7 mouse cellular contexts compared by ENCODE assay signal in genomic region chr15:97907202-97907601, GRCm38 (mm10). TPM values are rescaled to one million over a fixed set of nuclear protein-coding genes. Genes with fewer than 3 reads are reported as not detected.
A peak's percentile ranks its signal among the peaks of the same experiment; 100 is the strongest.
DNase-seq lines count a peak whose midpoint lies in the region; ATAC-seq lines count a peak whose summit lies in the region.

No protein-coding gene starts in this region.

- DNase-seq in right cerebral cortex, adult 18-20 months: peak; percentile 8
- DNase-seq in right cerebral cortex, postnatal 4 days: no peak
- peak; percentile 4 for DNase-seq in splenic B cell, adult 2 months (ENCODE audit: low read depth, low spot score)
- DNase-seq in layer of hippocampus, adult 9-11 months: no peak
- no peak for DNase-seq in gastrocnemius, postnatal 14 days

- no peak overlapping the region for H3K9ac ChIP-seq in embryonic facial prominence, embryonic 15.5 days
- H3K9ac ChIP-seq in limb, embryonic 13.5 days: peak overlapping the region; percentile 64; the same call in 1 of the 2 replicates

- no peak for ATAC-seq in embryonic facial prominence, embryonic 15.5 days (ENCODE audit: insufficient number of reproducible peaks, low FRiP score, low TSS enrichment, low read depth)
- no peak for ATAC-seq in limb, embryonic 13.5 days (ENCODE audit: low FRiP score, low read depth)

- no peaks in the 10 kb centered on the region for H3K9me3 ChIP-seq in embryonic facial prominence, embryonic 15.5 days (replicated peaks)
- no peaks in the 10 kb centered on the region for H3K9me3 ChIP-seq in limb, embryonic 13.5 days

- intact Hi-C loops in gastrocnemius, postnatal 14 days (cut with DNase I; ENCODE audit: low total_unique reads): no loop called here

- H3K36me3 ChIP-seq in embryonic facial prominence, embryonic 15.5 days: no peaks in the 10 kb centered on the region
- H3K36me3 ChIP-seq in limb, embryonic 13.5 days: no peaks in the 10 kb centered on the region
- no peaks in the 10 kb centered on the region for H3K36me3 ChIP-seq in splenic B cell, adult 2 months (ENCODE audit: control insufficient read depth, insufficient read depth, low read length, poor library complexity, severe bottlenecking)

- H3K27me3 ChIP-seq in embryonic facial prominence, embryonic 15.5 days: peaks cover 28% of the 10 kb centered on the region
- H3K27me3 ChIP-seq in limb, embryonic 13.5 days: peaks cover 61% of the 10 kb centered on the region
- H3K27me3 ChIP-seq in splenic B cell, adult 2 months (ENCODE audit: control insufficient read depth, insufficient read depth, low read length, poor library complexity, severe bottlenecking): no peaks in the 10 kb centered on the region; the same call in 1 of the 2 replicates

- H3K4me3 ChIP-seq in embryonic facial prominence, embryonic 15.5 days (replicated peaks): peak overlapping the region; percentile 54
- H3K4me3 ChIP-seq in limb, embryonic 13.5 days: peak overlapping the region; percentile 53

- no peak overlapping the region; the same call in 1 of the 2 replicates for H3K27ac ChIP-seq in embryonic facial prominence, embryonic 15.5 days (replicated peaks)
- H3K27ac ChIP-seq in limb, embryonic 13.5 days: no peak overlapping the region

- H3K4me2 ChIP-seq in embryonic facial prominence, embryonic 15.5 days (replicated peaks): peak overlapping the region; percentile 92
- H3K4me2 ChIP-seq in limb, embryonic 13.5 days (replicated peaks): peak overlapping the region; percentile 94

- H3K4me1 ChIP-seq in embryonic facial prominence, embryonic 15.5 days: peaks cover 27% of the 10 kb centered on the region
- peaks cover 24% of the 10 kb centered on the region for H3K4me1 ChIP-seq in limb, embryonic 13.5 days

- 28% methylated on average over 5 of the region's 5 CpGs for WGBS in embryonic facial prominence, embryonic 15.5 days
- 52% methylated on average over 5 of the region's 5 CpGs for WGBS in limb, embryonic 13.5 days

RNA-seq across cellular contexts. Expression of gene Vdr, which starts 3.2 kb away (rescaled TPM):
- polyA plus RNA-seq in embryonic facial prominence, embryonic 15.5 days (2015; fragmentation: Nextera tagmentation; extraction: Ambion mirVana): 8.1 and 10.1 TPM in 2 replicates
- 0.82 and 1.0 TPM in 2 replicates for polyA plus RNA-seq in limb, embryonic 13.5 days (2015; fragmentation: Nextera tagmentation; extraction: Ambion mirVana)
- total RNA-seq in gastrocnemius, postnatal 14 days (2021): under 1 TPM; 0.12 to 0.49 TPM

RNA-seq across cellular contexts. Expression of gene Tmem106c, which starts 56.8 kb away (rescaled TPM):
- 52.6 and 60.8 TPM in 2 replicates for polyA plus RNA-seq in embryonic facial prominence, embryonic 15.5 days (2015; fragmentation: Nextera tagmentation; extraction: Ambion mirVana)
- 35.9 and 37.9 TPM in 2 replicates for polyA plus RNA-seq in limb, embryonic 13.5 days (2015; fragmentation: Nextera tagmentation; extraction: Ambion mirVana)
- 1 to 10 TPM; 8.0 to 8.7 TPM for total RNA-seq in gastrocnemius, postnatal 14 days (2021)

Comparison
In these comparisons a context has a peak if more than half of its experiments do, and no peak if none do; other contexts are left out.
1. DNase-seq: peak in right cerebral cortex, adult 18-20 months (single experiment) and splenic B cell, adult 2 months (single experiment); none in right cerebral cortex, postnatal 4 days (single experiment), layer of hippocampus, adult 9-11 months (single experiment) and gastrocnemius, postnatal 14 days (single experiment).